Comparison of ENCODE assay signal across 8 mouse cellular contexts in the genomic region with DNA sequence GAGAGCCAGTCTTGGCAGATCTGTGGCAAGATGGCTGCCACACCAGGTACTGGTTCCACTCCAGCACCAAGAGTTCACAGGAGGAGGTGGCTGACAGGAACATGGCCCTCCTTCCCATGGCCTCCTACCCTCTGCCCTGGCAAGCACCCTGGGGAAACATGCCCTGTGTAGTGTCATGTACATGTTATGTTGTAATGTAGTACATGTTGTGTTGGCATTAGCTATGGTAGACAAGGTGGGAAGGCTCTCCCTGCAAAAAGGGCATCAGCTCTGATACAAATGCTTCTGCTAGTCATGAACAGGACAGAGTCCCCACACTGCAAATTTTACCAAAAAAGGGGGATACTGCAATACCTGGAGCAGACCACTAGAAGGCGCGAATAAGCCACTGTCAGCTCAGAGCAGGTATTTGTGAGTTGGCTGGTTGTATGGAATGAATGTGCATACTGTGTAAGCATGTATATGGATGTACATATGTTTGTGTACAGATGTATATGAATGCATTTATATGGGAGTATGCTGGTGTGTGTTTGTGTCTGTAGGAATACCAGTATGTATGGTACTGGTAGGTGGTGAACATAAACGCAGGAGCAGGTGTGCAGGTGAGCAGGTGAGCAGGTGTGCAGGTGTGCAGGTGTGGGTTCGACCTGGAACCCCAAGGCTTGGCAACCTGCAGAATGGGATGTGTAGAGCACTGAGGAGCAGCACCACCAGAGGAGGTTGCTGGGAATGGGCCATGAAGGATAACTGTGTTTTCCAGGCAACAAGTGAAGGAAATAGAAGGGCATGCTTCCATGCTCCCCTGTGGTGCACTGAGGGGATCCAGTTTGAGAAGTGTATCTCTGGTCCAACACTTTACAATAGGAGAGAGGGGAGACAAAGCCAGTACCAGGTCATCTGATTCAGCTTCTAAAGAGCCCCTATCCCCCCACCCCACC. TPM values are rescaled to one million over a fixed set of nuclear protein-coding genes. Genes with fewer than 3 reads are reported as not detected.
DNase-seq lines count a peak whose midpoint lies in the region; ATAC-seq and TF ChIP-seq lines count a peak whose summit lies in the region.

No protein-coding gene starts in this region.

- H3K4me1 ChIP-seq in forebrain, postnatal 0 days (ENCODE audit: insufficient read depth): peaks cover 11% of the 10 kb centered on the region
- peaks cover 16% of the 10 kb centered on the region for H3K4me1 ChIP-seq in forebrain, embryonic 13.5 days

- no peak overlapping the region for H3K9ac ChIP-seq in forebrain, postnatal 0 days
- H3K9ac ChIP-seq in forebrain, embryonic 13.5 days: no peak overlapping the region

- H3K27me3 ChIP-seq in forebrain, postnatal 0 days (ENCODE audit: insufficient read depth, low read length): peaks cover 8% of the 10 kb centered on the region
- 0 out of 2 replicates have a peak, but pooled peaks cover 2% of the 10 kb centered on the region for H3K27me3 ChIP-seq in forebrain, embryonic 13.5 days

- no peak overlapping the region for H3K27ac ChIP-seq in forebrain, postnatal 0 days (ENCODE audit: low read depth, low read length)
- H3K27ac ChIP-seq in forebrain, embryonic 13.5 days: no peak overlapping the region

- ATAC-seq in forebrain, postnatal 0 days: 0 out of 2 replicates have a peak, but pooled peaks have one; percentile 5
- ATAC-seq in forebrain, embryonic 13.5 days: no peak
- peak; percentile 31; the same call in 1 of the 2 replicates for ATAC-seq in megakaryocyte-erythroid progenitor cell, adult 5-6 weeks (replicated peaks; ENCODE audit: low FRiP score, low TSS enrichment, poor library complexity, severe bottlenecking)
- ATAC-seq in activated CD4-positive, CD25-positive, alpha-beta regulatory T cell, adult 4 months: no peak

- DNase-seq in forebrain, postnatal 0 days: peak; percentile 80
- peak; percentile 11 for DNase-seq in urinary bladder, postnatal 25 days (ENCODE audit: low spot score)
- DNase-seq in urinary bladder, adult 2 months (ENCODE audit: low spot score): no peak
- DNase-seq in embryo, embryonic 9.5 days (ENCODE audit: extremely low spot score): peak; percentile 60
- peak; percentile 34 to 61 for DNase-seq in layer of hippocampus, postnatal 14 days (ENCODE audit: low spot score in 2 of 2)

- WGBS in forebrain, postnatal 0 days: 30% methylated on average over 4 of the region's 4 CpGs
- 36% methylated on average over 4 of the region's 4 CpGs for WGBS in forebrain, embryonic 13.5 days

- no peaks in the 10 kb centered on the region for H3K36me3 ChIP-seq in forebrain, postnatal 0 days (ENCODE audit: insufficient read depth)
- no peaks in the 10 kb centered on the region for H3K36me3 ChIP-seq in forebrain, embryonic 13.5 days (ENCODE audit: poor library complexity, severe bottlenecking)

- no peak overlapping the region for H3K4me3 ChIP-seq in forebrain, postnatal 0 days (ENCODE audit: low read depth, low read length)
- H3K4me3 ChIP-seq in forebrain, embryonic 13.5 days: no peak overlapping the region

- no peak overlapping the region for H3K4me2 ChIP-seq in forebrain, postnatal 0 days (ENCODE audit: low read depth)
- no peak overlapping the region for H3K4me2 ChIP-seq in forebrain, embryonic 13.5 days

- H3K9me3 ChIP-seq in forebrain, postnatal 0 days (ENCODE audit: low read length): no peaks in the 10 kb centered on the region
- no peaks in the 10 kb centered on the region for H3K9me3 ChIP-seq in forebrain, embryonic 13.5 days (replicated peaks)

- TF ChIP-seq CTCF in forebrain, postnatal 0 days (IDR thresholded peaks at IDR 0.05; ENCODE audit: low read depth): peak; percentile 97

RNA-seq across cellular contexts. Expression of a gene that starts 2.9 kb away (rescaled TPM):
- total RNA-seq in forebrain, postnatal 0 days (2014; rRNA removed): 121 and 126 TPM in 2 replicates
- 139 and 150 TPM in 2 replicates for polyA plus RNA-seq in forebrain, postnatal 0 days (2015; fragmentation: Nextera tagmentation; extraction: Ambion mirVana)
- 83.8 and 89.3 TPM in 2 replicates for polyA plus RNA-seq in forebrain, embryonic 13.5 days (2015; fragmentation: Nextera tagmentation; extraction: Ambion mirVana)
- polyA plus RNA-seq in urinary bladder, adult 2 months (2012; rRNA removed): 56.6 and 62.4 TPM in 2 replicates
- total RNA-seq in layer of hippocampus, postnatal 14 days (2021): 10 to 100 TPM; 71.3 to 74.0 TPM
- total RNA-seq in megakaryocyte-erythroid progenitor cell, adult 5-6 weeks (2014; fragmentation: Nextera tagmentation): 185 and 204 TPM in 2 replicates
- total RNA-seq in megakaryocyte-erythroid progenitor cell, adult 5-6 weeks (2017): 100 and 151 TPM in 2 replicates
- polyA plus RNA-seq in activated CD4-positive, CD25-positive, alpha-beta regulatory T cell, adult 4 months (2017; shearing (Covaris generic)): 10 to 100 TPM; 14.0 to 17.0 TPM

RNA-seq across cellular contexts. Expression of a gene that starts 41.3 kb away (rescaled TPM):
- total RNA-seq in forebrain, postnatal 0 days (2014; rRNA removed): 132 and 140 TPM in 2 replicates
- polyA plus RNA-seq in forebrain, postnatal 0 days (2015; fragmentation: Nextera tagmentation; extraction: Ambion mirVana): 50.4 and 60.0 TPM in 2 replicates
- 30.7 and 35.1 TPM in 2 replicates for polyA plus RNA-seq in forebrain, embryonic 13.5 days (2015; fragmentation: Nextera tagmentation; extraction: Ambion mirVana)
- 7.4 and 12.4 TPM in 2 replicates for polyA plus RNA-seq in urinary bladder, adult 2 months (2012; rRNA removed)
- total RNA-seq in layer of hippocampus, postnatal 14 days (2021): 100 to 1,000 TPM; 120 to 125 TPM
- 18.2 and 37.5 TPM in 2 replicates for total RNA-seq in megakaryocyte-erythroid progenitor cell, adult 5-6 weeks (2014; fragmentation: Nextera tagmentation)
- 25.9 and 44.6 TPM in 2 replicates for total RNA-seq in megakaryocyte-erythroid progenitor cell, adult 5-6 weeks (2017)
- 1 to 10 TPM; 4.5 to 8.8 TPM for polyA plus RNA-seq in activated CD4-positive, CD25-positive, alpha-beta regulatory T cell, adult 4 months (2017; shearing (Covaris generic))

Comparison
In these comparisons a context has a peak if more than half of its experiments do, and no peak if none do; other contexts are left out.
1. ATAC-seq: peak in forebrain, postnatal 0 days (single experiment) and megakaryocyte-erythroid progenitor cell, adult 5-6 weeks (single experiment); none in forebrain, embryonic 13.5 days (single experiment) and activated CD4-positive, CD25-positive, alpha-beta regulatory T cell, adult 4 months (single experiment).